Mouse (Mus musculus) v-Abl transformed pro-B cells (cell line): ENCODE measurements at regions not wholly inside any gene's neighbourhood (a gene's known extent, or its start where the extent isn't known, plus 50 kb on each side); places are given as distances from the start of the nearest gene placed in this dataset.

ENCODE experiments used
- in situ Hi-C, 2 experiments: fragments of 400-800 bp; cut with MboI; formaldehyde crosslinking; loops; one replicate each; pipeline ENCODE4 v1.15.1; 2025; ENCODE audit not compliant: unreplicated experiment in 2 of 2

DNA sequence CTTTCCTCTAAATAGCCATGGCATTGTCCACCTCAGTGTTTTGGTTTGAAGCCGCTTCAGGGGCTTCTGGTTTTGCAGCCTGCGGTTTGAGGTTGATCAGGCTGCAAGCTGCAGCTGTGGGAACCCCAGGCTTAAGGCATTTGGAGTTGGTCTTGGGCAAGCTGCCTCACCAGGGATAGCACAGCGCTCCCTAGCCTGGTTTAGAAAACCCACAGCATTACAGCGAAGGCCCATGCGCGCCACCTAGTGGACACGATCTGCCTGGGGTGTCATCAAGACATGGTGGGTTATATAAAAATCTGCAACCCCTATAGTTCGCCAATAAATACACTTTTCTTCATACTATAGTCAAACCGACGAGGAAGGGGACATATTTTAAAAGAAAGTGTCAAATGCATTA is 68.9 kb upstream of the Hnrnpa3 start:
- in situ Hi-C loops = loop anchor here (5.0 to 25.0 kb wide), 5 partner anchors 522 to 1528 kb away; partner anchors contain the start of genes Cyct (in 1 of the 2), Hoxd8 (in 1 of the 2) and Rbm45 (in 1 of the 2)

DNA sequence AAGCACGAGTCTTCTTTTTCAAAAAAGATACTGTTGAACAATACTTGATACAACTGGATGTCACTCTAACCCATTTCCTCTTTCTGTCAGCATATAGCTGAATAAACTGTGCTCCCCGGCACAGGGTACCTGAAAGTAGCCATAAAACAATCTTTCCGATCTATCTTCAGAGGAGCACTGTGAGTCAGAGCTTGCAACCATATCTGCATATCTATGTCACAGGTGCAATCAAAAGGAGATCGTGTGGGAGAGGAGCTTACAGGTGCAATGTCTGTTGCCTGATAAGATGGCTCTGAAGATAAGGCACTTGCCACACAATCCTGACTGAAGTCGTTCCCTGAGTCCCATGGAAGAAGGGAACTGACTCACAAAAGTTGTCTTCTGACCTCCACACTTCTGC is 58.5 kb upstream of the Hnrnpa3 start:
- in situ Hi-C loops = loop anchor here (5.0 to 25.0 kb wide), 4 partner anchors 244 to 512 kb away; no protein-coding TSS in a partner anchor

DNA sequence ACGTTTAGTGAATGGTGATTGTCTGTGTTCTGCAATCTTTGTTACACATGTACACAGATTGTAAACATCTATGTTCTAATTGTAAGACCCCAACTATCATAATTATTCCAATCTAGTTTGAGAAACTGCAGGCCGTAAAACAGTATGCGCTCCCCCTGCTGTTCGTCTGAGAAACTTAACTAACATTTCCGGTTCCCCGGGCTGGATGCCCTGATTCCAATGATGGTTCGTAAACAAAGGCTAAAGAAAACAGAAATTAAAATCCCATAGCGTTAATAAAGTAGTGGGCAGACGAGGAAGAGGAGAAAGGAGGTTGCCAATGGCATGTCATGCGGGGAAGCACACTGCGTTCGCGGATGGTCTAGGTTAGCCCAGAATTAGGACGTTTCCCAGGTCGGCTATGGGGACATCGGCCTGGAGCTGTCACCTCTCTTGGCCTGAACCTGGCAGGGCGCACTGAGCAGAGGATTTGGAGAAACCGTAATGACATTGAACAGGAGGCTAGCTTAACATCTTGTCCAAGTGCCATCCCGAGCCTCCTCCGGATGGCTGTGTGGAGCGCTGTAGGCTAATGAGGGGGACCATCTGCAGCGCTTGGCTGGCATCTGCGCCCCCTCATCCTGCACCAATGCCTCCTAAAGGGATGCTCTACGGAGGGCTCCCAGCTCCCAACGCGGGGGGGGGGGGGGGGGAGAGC is 55.7 kb upstream of the Hnrnpa3 start:
- in situ Hi-C loops = loop anchor here (5.0 to 25.0 kb wide), 4 partner anchors 241 to 509 kb away; no protein-coding TSS in a partner anchor

DNA sequence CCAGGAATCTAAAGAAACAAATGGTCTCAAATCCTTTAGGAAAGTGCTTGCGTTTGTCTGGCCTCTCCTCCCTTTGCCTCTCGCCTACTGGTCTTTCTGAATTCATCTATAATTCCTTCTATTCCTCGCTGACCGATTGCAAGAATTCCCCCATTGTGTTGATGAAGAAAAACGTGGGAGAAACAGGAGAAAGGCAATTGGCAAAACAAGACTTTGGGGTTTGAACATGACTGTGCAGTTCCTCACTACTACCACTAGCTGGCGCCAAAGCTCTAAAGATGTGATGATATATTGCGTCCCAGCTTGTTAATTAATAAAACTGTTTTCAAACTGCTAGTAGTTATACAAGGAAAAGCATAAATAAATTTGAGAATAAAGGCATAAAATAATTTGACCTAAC is 53.4 kb upstream of the Hnrnpa3 start:
- in situ Hi-C loops = loop anchor here in 1 of 2 experiments (5.0 to 25.0 kb wide), 3 partner anchors 177 to 507 kb away; no protein-coding TSS in a partner anchor

DNA sequence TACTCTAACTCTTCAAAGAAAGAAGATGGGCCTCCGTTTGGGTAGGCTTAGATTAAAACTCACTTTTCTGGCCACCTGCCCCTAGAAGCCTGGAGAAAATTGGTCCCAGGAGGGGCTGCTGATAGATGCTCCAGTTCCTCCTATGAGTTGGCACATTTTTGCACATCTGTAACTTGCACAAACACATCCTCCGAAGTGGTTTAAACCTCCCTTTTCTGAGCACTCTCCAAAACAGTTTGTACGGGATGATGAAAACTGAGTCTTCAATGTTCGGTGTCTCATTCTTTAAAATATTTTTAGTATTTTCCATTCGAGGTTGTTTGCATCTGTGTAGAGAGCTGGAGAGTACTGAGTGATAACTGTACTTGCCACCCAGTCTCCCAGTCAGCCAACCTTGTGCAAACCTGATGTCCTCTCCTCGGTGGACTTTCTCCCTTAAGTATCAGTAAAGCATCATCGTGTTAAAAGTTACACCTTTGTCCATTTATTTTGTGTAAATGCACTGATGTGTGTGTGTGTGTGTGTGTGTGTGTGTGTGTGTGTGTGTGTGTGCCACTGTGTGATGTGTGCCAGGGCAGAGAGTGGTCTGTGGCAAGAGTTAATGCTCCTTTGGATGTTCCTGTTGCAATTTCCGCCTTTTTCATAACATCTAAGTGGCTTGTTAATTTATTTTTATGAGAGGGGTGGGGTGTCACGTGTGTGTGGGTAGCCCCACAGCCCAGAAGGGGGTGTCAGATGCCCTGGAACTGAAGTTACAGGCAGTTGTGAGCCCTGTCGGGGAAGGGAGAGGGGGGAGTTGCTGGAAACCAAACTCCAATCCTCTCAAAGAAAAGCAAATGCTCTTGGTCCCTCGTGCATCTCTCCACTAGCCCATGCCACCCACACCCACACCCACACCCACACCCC is 51.8 kb upstream of the Hnrnpa3 start:
- in situ Hi-C loops = loop anchor here in 1 of 2 experiments (5.0 to 25.0 kb wide), 3 partner anchors 175 to 505 kb away; no protein-coding TSS in a partner anchor

DNA sequence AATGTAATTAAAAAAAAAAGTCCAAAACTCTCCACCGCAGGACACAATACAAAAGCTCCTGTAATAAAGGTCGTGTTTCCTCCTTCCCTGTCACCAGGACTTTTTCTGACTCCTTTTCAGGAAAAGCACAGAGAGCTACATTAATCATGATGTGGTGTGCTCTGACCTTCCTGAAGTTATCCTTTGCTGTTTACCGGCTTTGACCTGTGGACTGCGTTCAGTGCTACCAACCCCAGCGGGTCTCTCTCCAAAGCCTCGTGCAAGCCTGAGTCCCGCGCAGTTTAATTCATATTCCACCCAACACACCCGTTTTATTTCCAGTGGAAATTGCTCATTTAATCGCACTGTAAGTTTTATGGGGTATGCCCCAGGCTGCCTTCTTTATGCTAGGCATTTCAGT is 51.1 kb upstream of the Hnrnpa3 start:
- in situ Hi-C loops = loop anchor here in 1 of 2 experiments (5.0 to 25.0 kb wide), 3 partner anchors 174 to 504 kb away; no protein-coding TSS in a partner anchor

DNA sequence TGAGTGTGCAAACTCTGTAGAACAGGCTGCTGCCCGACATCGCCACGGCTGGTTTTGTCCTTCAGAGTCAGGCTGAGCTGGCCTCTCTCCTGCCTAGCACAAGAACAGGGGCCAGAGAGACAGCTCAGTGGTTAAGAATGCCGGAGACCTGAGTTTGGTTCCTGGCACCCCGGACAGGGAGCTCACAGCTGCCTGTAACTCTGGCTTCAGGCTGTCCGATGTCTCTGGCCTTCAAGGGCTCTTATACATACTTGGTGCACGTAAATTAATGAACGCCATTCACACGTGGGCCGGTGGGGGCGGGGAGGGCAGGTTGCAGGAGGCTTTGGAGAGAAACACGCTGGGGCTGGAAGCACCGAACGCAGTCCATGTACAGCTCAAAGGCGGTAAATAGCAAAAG is 50.6 kb upstream of the Hnrnpa3 start:
- in situ Hi-C loops = loop anchor here in 1 of 2 experiments (5.0 to 25.0 kb wide), 3 partner anchors 174 to 504 kb away; no protein-coding TSS in a partner anchor

DNA sequence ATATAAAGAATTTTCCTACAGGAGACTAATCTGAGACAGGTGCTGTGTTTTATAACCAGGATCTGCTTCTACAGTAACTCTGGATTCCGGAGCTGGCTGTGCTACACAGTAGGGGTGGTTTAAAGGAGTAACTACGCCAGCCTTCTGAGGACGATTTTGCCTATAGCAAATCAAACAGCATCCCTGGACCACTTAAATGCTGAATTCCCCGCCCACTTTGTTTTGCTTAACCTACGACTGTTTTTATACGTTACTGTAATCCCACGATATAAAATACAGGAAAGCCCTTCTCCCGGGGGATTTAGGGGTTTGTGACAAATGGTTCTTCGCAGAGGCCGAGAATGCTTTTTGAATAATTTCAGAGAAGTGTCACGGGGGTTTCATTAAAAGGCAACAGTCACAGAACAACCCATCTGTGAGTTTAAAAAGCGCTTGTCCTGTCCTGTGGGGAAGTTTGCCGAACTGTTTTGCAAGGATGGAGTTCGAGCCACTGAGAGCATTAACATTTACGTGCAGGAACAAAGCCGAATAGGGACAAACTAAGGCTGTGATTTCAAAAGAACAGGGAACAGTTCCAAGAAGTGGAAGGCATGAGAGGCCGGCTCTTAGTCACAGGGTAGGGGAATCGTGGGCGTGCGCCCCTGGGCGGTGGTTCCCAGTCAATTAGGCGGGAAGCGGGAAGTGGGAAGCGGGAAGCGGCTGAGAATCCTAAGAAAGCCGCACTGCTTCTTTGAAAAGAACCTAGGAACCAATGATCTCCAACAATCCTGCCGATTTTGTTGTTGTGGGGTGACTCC is 49.7 kb upstream of the Hnrnpa3 start:
- in situ Hi-C loops = loop anchor here in 1 of 2 experiments (5.0 to 25.0 kb wide), 3 partner anchors 173 to 503 kb away; no protein-coding TSS in a partner anchor
